Mouse (Mus musculus): ENCODE measurements at regions not wholly inside any gene's neighbourhood (a gene's known extent, or its start where the extent isn't known, plus 50 kb on each side); places are given as distances from the start of the nearest gene placed in this dataset.

GRCm38 (mm10) chr10:19188082-19188742, 168.1 kb upstream of the Olig3 start:
- ATAC-seq (ENCODE audit: low TSS enrichment), result peak; percentile 90

GRCm38 (mm10) chr10:19187716-19188081, 168.6 kb upstream of the Olig3 start:
- no peak for ATAC-seq (ENCODE audit: low TSS enrichment)

- ATAC-seq (ENCODE audit: low TSS enrichment), result no peak
These were observed 169.2 kb upstream of the Olig3 start for GRCm38 (mm10) chr10:19187084-19187615.

- ATAC-seq (ENCODE audit: low TSS enrichment), result peak; percentile 79
These were observed 170.3 kb upstream of the Olig3 start for GRCm38 (mm10) chr10:19185790-19186581.

GRCm38 (mm10) chr10:19184886-19185285, 169.4 kb upstream of the Tnfaip3 start:
- ATAC-seq (ENCODE audit: low TSS enrichment), result no peak

GRCm38 (mm10) chr10:19177895-19178294, 162.4 kb upstream of the Tnfaip3 start:
- ATAC-seq (ENCODE audit: low TSS enrichment), result no peak

- no peak for ATAC-seq (ENCODE audit: low TSS enrichment)
These were observed 162.0 kb upstream of the Tnfaip3 start for GRCm38 (mm10) chr10:19177414-19177813.

GRCm38 (mm10) chr10:19176249-19176648, 160.8 kb upstream of the Tnfaip3 start:
- ATAC-seq (ENCODE audit: low TSS enrichment), result no peak

GRCm38 (mm10) chr10:19171834-19172233, 156.4 kb upstream of the Tnfaip3 start:
- ATAC-seq (ENCODE audit: low TSS enrichment), result no peak

GRCm38 (mm10) chr10:19170596-19170995, 155.1 kb upstream of the Tnfaip3 start:
- ATAC-seq (ENCODE audit: low TSS enrichment), result peak; percentile 62; the same call in 1 of the 2 replicates

GRCm38 (mm10) chr10:19169272-19169671, 153.8 kb upstream of the Tnfaip3 start:
- ATAC-seq (ENCODE audit: low TSS enrichment), result no peak

- no peak for ATAC-seq (ENCODE audit: low TSS enrichment)
These were observed 152.9 kb upstream of the Tnfaip3 start for GRCm38 (mm10) chr10:19168362-19168761.

- no peak; the same call in 1 of the 2 replicates for ATAC-seq (ENCODE audit: low TSS enrichment)
These were observed 152.3 kb upstream of the Tnfaip3 start for GRCm38 (mm10) chr10:19167641-19168271.

GRCm38 (mm10) chr10:19167101-19167500, 151.6 kb upstream of the Tnfaip3 start:
- no peak for ATAC-seq (ENCODE audit: low TSS enrichment)

GRCm38 (mm10) chr10:19162104-19162503, 146.6 kb upstream of the Tnfaip3 start:
- no peak for ATAC-seq (ENCODE audit: low TSS enrichment)

GRCm38 (mm10) chr10:19161149-19161548, 145.7 kb upstream of the Tnfaip3 start:
- ATAC-seq (ENCODE audit: low TSS enrichment), result no peak

GRCm38 (mm10) chr10:19154041-19154440, 138.6 kb upstream of the Tnfaip3 start:
- ATAC-seq (ENCODE audit: low TSS enrichment), result no peak

- no peak for ATAC-seq (ENCODE audit: low TSS enrichment)
These were observed 137.3 kb upstream of the Tnfaip3 start for GRCm38 (mm10) chr10:19152773-19153172.

GRCm38 (mm10) chr10:19150766-19151165, 135.3 kb upstream of the Tnfaip3 start:
- ATAC-seq (ENCODE audit: low TSS enrichment), result no peak

- no peak for ATAC-seq (ENCODE audit: low TSS enrichment)
These were observed 134.5 kb upstream of the Tnfaip3 start for GRCm38 (mm10) chr10:19150005-19150404.

GRCm38 (mm10) chr10:19149196-19149869, 133.9 kb upstream of the Tnfaip3 start:
- no peak for ATAC-seq (ENCODE audit: low TSS enrichment)

- no peak for ATAC-seq (ENCODE audit: low TSS enrichment)
These were observed 126.0 kb upstream of the Tnfaip3 start for GRCm38 (mm10) chr10:19141481-19141880.
